Mouse (Mus musculus): ENCODE data around the gene Sox18.

Sox18 gene

DNA sequence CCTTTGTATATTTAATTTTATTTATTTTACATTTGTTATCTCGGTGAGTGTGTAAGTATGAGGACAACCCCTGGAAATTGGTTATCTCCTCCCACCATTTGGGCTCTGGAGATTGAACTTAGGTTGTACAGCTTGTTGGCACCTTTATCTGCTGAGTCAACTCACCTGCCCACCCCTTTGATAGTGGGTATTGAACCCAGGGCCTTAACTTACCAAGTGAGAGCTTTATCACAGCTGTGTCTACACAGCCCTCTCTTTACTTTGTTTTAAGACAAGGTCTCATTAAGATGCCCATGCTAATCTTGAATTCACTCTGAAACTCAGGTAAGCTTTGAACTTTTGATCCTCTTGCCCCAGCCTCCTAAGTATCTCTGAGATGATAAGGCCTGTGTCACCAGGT lies 10.5 kb upstream of the Sox18 start:
- in situ Hi-C loops (cut with MboI, MseI): no loop called here

DNA sequence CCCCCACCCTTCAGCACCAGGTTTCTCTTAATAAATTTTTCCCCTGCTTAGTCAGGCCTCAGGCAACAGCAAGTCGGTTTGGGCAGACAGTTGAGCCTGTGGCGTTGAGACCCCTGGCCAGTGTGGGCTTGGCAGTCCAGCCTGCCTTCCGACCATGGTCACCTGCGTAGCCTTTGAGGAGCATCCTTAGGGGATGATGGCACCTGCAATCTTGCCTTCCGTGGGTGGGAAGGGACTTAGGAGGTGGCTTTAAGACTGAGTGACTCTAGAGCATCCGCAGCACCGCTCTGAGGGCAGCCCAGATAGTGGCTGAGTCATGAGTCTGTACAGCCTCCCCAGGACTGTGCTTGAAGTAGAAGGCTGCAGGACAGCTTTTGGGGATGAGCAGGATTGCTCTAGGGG lies 9.3 kb upstream of the Sox18 start:
- in situ Hi-C loops (cut with MboI, MseI): no loop called here

DNA sequence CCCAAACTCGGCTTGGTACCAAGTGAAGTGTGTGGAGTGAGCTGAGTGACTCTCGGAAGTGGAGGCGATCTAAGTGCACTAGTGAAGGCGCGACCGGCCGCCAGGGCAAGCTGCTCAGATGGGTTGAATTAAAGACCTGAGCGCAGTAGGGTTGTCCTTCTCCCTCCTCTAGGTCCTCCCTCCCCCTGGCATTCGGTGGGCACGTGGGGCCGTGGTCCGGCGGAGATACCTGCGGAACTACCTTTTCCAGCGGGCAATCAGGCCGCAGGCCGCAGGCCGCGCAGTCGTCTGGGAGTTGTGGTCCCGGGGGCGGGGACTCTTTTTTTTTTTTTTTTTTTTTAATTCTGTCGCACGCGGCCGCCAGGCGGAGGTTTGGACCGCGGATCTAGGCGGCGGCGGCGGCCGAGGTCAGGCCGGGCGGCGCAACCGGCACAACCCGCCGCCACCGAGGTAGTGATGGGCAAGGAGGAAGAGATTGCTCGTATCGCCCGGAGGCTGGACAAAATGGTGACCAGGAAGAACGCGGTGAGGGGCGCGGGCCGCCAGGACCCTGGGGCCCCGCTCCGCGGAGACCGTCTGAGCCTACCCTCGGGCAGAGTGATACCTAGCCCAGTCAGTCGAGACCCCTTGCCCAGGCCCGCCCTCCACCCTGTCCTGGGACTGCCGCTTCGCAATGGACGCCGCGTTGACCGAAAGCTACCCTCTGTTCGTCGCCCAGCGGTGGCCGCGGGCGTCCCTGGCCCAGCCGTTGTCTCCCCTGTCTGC lies 8.7 kb upstream of the Sox18 start, which contains the start of gene Tcea2:
Gene Tcea2 (plus strand): TSS at position 360 of the 765 bp plus-strand sequence.
- in situ Hi-C loops (cut with MboI, MseI): loop anchor here (5.0 kb wide), 1 partner anchor 98 kb away; the partner anchor contains the start of gene Uckl1

DNA sequence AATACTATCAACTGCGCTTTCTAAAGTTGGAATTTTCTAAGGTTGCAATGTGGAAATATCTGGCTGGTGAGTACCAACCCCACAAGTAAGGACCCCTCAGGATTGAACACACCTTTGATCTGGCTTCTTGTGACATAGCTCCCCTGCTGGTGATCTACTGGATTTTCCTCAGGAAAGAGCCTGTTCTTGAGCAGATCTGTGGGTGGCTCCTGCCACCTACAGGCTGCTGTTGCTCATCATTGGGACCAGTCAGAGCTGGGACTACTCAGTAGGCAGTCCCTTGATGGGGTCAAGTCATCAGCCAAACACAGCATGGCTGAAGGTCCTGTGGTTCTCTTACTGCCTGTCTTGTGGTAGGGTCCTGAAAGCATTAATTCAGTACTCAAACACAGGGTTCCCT lies 7.3 kb upstream of the Sox18 start:
- in situ Hi-C loops (cut with MboI, MseI): loop anchor here (5.0 kb wide), 1 partner anchor 96 kb away; the partner anchor contains the start of gene Uckl1

DNA sequence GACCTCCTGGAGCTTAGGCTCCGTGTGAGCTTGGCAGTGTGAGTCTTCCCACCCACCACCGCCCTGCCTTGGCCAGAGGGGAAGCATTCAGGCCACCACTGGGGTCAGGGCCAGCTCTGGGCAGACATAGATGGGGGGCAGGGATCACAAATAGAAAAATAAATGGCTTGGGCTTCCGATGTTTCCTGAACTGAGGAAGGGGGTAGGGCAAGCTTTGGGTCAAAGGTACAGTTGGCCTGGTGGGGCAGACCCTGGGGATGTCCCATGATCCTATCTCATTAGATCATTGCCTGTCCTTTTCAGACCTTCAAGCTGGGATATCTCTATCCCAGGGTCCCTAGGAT lies 6.3 kb upstream of the Sox18 start:
- in situ Hi-C loops (cut with MboI, MseI): loop anchor here (5.0 kb wide), 1 partner anchor 95 kb away; the partner anchor contains the start of gene Uckl1

DNA sequence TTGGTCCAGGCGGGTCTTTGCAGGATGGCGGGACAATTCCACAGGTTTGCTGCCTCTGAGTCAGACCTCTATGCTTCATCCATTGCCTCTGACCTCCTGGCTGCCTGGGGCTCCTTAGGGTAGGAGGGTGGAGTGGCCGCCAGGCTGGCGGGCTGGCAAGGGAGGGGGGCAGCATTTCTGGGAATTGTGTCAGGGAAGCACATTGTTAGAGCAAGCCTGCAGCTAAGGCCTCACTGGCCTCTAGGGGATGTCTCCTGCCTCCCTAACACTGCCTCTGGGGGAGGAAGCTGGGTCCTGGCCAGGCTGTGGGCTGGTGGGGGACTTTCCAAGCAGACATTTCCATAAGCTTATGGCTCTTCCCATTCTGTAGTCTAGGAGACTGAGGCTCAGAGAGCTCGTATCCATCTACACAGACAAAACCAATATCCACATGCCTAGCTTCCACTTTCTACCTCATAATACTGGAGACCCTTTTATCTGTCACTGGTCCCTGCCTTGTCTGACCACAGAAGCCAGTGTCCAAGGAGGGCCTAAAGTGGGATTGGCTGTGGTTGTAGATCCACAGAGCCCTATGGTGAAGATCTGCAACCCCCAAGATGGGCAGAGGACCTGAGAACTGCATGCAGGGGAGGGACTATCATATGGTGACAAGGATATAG lies 5.8 kb upstream of the Sox18 start:
- in situ Hi-C loops (cut with MboI, MseI): loop anchor here (5.0 kb wide), 1 partner anchor 95 kb away; the partner anchor contains the start of gene Uckl1

DNA sequence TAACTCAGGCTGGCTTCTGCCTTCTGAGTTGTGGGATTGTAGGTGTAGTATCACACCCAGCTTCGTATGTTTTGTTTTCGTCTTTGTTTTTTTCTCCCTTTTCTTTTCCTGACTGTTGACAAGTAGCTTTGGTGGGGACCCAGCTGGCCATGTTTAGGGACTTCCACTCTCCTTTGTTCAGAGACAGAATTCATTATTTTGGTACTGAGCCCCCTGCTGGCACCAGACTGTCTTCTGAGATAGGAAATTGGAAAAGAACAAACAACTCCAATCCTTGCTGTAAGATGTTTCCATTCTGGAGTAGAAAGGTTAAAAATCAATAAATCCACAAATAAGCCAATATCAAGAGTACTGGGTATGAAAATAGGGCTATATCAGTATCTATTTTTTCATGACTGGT lies 5.0 kb upstream of the Sox18 start:
- in situ Hi-C loops (cut with MboI, MseI): loop anchor here (5.0 kb wide), 1 partner anchor 94 kb away; the partner anchor contains the start of gene Uckl1

DNA sequence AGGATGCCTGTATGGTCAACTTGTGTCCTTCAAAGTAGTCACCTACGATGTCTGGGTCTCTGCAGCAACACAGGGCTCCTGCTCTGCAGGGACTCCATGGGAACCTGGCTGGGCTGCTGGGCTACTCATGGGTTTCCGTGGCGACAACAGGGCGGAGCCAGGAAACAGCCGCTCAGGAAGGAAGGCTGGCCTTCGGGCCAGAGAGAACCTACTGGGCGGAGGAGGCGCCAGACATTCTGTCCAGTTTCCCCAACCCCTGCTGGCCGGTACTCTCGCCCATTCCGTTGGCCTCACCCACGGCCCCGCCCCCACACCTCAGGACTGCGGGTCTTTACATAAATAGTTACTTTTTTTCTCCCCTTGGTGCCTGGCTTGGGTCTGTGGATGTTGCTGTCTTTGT lies 4.0 kb upstream of the Sox18 start:
- in situ Hi-C loops (cut with MboI, MseI): loop anchor here (5.0 kb wide), 1 partner anchor 93 kb away; the partner anchor contains the start of gene Uckl1

DNA sequence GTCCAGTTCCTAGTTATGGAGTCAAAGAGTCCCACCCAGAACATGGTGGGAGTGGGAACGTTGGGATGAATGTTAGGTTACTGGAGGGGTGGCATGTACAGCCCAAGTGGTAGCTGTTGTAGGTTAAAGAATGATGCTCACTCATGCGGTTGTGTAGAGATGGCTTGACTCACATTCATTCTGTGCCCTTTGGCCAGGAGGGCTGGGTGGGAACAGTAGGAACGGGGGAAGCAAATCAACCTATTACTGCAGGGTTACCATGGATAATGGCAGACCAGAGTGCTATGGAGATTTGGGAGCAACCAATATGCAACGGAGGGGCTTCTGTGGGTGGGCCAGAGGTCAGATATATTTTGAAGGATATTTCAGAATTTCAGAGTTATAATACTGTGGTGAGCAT lies 3.5 kb upstream of the Sox18 start:
- in situ Hi-C loops (cut with MboI, MseI): loop anchor here (5.0 kb wide), 1 partner anchor 93 kb away; the partner anchor contains the start of gene Uckl1

DNA sequence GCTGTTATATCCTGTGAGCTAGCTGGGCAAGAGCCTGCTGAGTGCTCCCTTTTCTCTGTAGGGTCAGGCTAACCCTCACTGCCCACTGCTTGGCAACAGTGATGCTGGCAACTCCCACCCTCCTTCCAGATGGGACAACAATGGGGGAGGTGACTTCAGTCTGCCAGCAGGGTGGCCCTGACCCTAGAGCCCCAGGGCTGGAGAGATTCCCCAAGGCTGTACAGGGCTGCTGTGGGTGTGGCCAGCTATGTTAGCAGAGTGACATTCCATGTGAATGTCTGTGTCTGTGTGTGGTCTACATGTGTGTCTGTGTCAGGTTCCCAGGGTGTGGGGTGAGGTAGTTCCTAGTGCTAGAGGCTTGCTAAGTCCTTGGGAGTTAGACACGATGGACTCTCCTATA lies 2.1 kb upstream of the Sox18 start:
- in situ Hi-C loops (cut with MboI, MseI): no loop called here

DNA sequence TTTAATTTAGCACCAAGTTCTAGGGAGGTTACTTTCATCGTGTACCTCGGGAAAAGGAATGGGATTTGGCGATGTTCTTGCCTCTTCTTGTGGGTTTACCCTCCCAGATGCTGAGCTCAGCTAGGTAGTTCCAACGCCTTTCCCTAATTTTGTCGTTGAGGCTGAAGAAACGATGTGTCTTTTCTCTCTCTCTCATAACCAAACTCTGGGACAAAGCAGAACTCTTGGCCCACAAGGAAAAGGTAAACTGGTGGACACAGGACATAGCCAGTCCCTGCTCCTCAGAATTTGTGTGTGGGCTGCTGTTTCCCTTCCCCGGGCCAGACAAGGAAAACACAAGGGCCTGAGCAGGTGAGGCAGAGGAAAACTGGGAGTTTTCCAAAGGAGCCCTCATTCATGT lies 544 bp upstream of the Sox18 start:
- in situ Hi-C loops (cut with MboI, MseI): no loop called here

DNA sequence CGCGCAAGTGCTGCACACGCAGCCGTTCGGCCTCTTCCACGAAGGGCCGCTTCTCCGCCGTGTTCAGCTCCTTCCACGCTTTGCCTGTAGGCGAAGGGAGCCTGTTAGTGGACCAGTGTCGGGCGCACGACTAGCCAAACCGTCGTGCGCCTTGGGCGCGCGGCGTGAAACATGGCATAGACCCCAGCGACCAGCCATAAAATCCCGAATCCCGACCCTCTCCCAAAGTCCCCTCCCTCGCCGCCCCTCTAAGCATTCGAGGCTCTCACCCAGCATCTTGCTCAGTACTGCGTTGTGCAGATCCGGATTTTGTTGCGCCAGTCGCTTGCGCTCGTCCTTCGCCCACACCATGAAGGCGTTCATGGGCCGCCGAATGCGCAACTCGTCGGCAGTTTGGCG lies 528 bp downstream of the Sox18 start:
- in situ Hi-C loops (cut with MboI, MseI): no loop called here

DNA sequence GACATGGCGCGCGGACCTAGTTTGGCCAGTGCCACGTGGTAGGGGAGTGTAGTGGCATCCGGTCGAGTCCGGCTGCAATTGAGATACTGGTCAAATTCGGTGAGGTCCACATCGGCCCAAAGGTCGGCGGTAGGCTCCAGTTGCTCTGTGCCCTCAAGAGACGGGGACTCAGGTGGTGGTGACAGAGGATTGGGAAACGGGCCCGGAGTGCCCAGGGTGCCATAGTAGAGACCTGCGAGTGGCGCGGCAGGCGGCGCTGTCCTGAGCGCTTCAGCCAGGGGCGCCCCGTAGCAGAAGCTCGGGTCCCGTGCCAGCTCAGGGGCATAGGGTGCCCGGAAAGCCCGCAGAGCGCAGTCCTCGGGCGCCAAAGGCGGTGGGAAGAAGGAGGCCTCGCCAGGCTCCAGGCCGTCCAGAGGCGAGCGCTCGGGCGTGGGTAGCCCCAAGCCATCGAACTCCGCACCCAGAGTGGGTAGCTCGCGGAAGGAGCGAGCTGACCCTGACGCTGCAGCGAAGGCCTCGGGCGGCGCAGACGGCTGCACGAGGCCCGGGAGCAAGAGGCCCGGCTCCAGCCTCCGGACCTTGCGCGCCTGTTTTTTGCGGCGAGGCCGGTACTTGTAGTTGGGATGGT lies 1.0 kb downstream of the Sox18 start:
- in situ Hi-C loops (cut with MboI, MseI): no loop called here

DNA sequence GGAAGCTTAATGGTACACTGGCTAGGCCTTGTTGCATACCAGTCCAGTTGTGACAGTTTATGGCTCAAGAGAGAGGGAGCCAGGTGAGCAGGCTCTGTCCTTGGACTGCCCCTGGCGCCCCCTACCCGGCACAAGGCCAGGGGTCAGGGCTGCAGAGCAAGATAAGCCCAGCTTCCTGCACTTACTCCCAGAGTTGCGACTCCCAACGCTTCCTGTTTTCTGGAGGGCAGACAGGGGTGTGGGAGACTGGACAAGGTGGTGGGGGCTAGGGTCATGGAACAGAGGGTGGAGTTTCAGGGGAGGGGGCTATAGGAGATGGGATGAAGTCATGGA lies 8.2 kb downstream of the Sox18 start:
- in situ Hi-C loops (cut with MboI, MseI): no loop called here

DNA sequence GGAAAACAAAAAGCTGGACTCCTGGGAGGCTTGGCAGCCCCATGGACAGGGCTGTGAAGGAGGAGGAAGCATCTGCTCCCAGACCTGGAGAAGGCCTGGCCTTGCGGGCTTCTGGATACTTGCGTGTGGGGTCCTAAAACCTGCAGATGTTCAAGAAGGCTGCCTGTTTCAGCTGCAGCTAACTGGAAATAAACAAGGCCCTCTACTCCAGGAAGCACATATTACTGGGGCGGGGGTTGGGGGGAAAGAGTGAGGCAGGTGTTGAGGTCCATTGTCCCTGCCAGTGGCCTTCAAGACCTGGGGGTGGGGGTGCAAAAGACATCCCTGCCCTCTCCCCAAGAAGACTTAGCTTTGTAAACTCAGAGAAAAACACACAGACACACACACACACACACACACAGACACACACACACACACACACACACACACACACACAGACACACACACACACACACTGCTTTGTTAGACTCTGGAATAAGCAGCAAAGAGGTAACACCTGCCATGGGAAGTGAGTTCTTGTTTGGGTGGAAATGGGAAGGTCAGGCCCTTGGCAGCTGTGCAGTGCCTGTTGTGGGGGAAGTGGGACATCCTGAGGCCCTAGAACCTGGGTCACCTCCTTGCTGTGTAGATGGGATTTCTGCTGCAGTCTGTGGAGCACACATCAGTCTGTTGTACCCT lies 8.7 kb downstream of the Sox18 start:
- in situ Hi-C loops (cut with MboI, MseI): no loop called here

DNA sequence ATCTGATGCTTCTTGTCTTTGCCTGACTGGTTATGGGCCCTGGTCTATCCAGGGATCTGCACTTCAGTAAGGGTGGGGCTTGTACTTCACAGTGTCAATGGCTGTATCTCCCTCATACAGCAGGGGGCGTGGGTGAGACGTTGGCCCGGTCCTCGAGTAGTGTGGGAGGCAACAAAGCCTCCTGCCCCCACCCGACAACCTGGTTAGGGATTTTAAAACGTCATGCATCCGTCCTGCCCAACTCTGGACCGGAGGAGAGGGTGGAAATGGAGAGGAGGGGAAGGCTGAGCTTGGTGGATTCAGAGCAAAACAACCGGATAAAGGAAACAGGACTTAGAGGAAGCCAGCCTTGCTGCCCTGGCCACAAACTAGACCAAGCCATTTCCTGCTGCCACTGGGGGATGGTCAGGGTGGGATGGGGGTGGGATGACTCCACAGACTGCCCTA lies 11.8 kb downstream of the Sox18 start:
- in situ Hi-C loops (cut with MboI, MseI): no loop called here

DNA sequence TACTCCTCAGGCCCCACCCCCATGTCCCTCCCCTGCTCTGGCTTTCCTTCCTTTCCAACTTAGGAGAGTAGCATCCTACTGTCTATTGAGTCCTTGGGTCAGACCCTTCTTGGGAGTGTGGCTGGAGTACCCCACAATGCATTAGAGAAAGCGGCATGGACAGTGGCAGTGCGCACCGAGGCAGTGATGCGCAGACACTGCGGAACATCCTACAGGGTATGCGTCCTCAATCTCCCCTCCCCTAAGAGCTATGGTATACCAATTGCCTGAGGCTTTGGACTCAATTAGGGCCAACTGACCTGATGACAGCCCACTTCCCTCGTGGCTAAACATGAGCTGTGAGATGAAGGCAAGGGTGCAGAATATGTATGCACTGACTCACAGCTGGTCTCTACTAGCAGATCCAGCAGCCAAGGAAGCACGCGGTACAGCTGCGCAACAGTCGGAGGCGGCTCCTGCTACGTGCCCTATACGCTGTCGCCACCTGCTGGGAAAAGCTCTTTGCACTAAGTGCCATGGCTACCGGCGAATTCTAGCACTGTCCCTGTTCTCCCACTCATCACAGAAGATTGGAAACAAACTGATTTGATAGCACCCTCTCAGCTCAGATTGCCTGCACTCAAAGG lies 12.4 kb downstream of the Sox18 start:
- in situ Hi-C loops (cut with MboI, MseI): no loop called here

DNA sequence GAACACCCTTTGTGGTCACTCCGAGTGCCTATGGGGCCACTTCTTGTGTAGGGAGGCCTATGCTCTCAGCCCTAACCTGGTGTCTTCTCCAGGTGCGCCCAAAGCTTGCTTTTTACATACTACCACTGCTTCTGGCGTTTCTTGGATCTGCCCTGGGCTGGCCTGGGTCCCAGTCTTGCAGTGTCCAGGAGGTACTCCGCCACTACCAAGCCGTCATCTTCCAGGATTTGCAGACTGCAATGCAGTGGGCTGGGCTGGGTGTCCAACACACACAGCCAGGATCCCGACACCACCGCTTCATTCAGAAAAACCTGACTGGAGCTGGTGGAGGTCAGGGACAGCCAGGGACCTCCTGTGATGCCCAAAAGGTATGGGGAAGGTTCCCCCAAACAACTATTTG lies 12.9 kb downstream of the Sox18 start:
- in situ Hi-C loops (cut with MboI, MseI): no loop called here

DNA sequence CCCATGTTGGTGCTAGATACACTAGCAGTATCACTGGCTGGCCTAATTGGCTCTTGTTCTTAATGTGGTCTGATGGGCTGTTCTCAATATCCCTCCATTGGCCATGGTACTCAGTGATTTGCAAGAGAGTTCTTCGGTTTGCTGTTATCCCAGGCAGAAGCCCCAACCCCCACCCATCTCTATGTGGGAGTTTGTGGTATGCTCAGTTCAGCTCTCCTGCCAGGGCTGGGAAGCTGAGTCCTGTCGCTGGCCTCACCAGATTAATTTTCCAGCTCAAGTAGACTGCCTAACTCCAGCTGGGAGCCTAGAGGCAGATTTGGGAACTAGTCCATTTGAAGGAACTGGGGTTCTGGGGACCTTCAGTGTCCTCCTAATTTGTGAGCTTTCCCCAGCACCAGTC lies 14.0 kb downstream of the Sox18 start:
- in situ Hi-C loops (cut with MboI, MseI): no loop called here

DNA sequence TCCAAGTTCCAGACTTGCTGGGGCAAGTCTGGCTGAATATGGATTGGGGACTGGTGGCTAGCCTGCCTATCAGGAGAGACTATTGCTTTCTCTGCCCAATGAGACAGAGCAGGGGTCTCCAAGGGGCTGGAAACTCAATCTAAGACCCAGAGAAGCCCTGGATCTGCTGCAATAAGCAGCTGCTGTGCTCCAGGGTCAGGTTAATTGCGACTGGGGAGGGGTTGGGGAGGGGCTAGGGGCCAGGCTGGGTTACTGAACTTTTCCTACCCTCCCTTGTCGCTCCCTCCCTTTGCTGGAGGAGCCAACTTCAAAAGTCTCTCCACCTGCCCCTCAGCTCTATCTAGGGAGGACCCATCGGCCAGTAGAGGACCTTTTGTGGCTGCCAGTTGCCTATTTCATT lies 14.7 kb downstream of the Sox18 start, which contains the start of gene Gm29797:
Gene Gm29797 (plus strand): TSS at position 301 of the 400 bp plus-strand sequence.
- in situ Hi-C loops (cut with MboI, MseI): no loop called here

DNA sequence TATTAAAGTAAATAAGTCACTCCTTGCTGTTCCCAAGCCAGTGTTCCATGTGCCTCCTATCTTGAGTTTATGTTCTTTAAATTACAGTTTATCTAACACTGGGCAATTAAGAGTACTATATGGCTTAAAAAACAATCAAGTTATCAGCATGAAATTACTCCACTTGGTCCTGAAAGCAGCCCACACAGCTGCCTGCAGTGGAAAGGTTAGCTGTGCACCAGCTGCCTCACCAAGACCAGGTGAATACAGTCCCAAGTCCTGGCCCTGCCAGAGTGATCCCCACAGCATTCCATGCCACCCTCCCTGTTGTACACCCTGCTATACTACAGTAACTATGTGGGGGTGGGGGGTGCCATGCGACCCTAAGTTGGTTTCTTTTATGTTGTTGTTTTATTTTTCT lies 17.9 kb downstream of the Sox18 start:
- in situ Hi-C loops (cut with MboI, MseI): no loop called here

Data from T-helper 2 cell (primary cell).